Mouse (Mus musculus) ES-E14 (cell line): Measurements from ENCODE around the gene Rassf7. TPM values are rescaled to one million over a fixed set of nuclear protein-coding genes. Genes with fewer than 3 reads are reported as not detected.

ENCODE experiments used
- DNase-seq: peaks from one replicate; pipeline ENCODE4 v3.0.0-alpha.2; 2013; ENCODE audit warnings: low read depth, low spot score
- H3K27ac ChIP-seq: 2 replicates; pipeline ENCODE4 v1.5.1; 2012; ENCODE audit warnings: low read depth, mild to moderate bottlenecking, low read length, moderate library complexity, mixed read lengths; ENCODE audit not compliant: poor library complexity, insufficient read depth, severe bottlenecking
- H3K36me3 ChIP-seq: 2 replicates; pipeline ENCODE4 v1.6.1; 2012; ENCODE audit warnings: mild to moderate bottlenecking, low read length, moderate library complexity, mixed read lengths; ENCODE audit not compliant: control insufficient read depth, poor library complexity, insufficient read depth, severe bottlenecking
- H3K4me1 ChIP-seq, 2 experiments: fragments of 150-350 bp in 1 of 2; sonication (generic) in 1 of 2; 2 replicates each; pipeline ENCODE4 v1.6.1; 2012; ENCODE audit warnings: low read length in 2 of 2, mild to moderate bottlenecking in 1 of 2, mixed read lengths in 1 of 2; ENCODE audit not compliant: control insufficient read depth in 2 of 2, insufficient read depth in 2 of 2, poor library complexity in 1 of 2
- H3K4me3 ChIP-seq, 2 experiments: fragments of 150-350 bp in 1 of 2; sonication (generic) in 1 of 2; 2 replicates each; pipeline ENCODE4 v1.5.1; 2012; ENCODE audit warnings: low read length in 2 of 2, low read depth in 1 of 2, mild to moderate bottlenecking in 1 of 2, mixed read lengths in 1 of 2; ENCODE audit not compliant: insufficient read depth in 1 of 2, poor library complexity in 1 of 2, severe bottlenecking in 1 of 2
- H3K9ac ChIP-seq: 2 replicates; pipeline ENCODE4 v1.6.1; 2012; ENCODE audit warnings: low read depth, mild to moderate bottlenecking, low read length, mixed read lengths; ENCODE audit not compliant: poor library complexity, insufficient read depth, severe bottlenecking
- H3K9me3 ChIP-seq: fragments of 150-350 bp; sonication (generic); 2 replicates; pipeline ENCODE4 v1.6.1; 2012; ENCODE audit warnings: low read depth, mild to moderate bottlenecking, low read length; ENCODE audit not compliant: control insufficient read depth, insufficient read depth
- CHD2 ChIP-seq: IDR thresholded peaks from 2 replicates; pipeline ENCODE4 v1.6.1; 2014; ENCODE audit warnings: mild to moderate bottlenecking, low read depth, low read length, inconsistent platforms
- HCFC1 ChIP-seq: IDR thresholded peaks from 2 replicates; pipeline ENCODE4 v1.6.1; 2012; ENCODE audit warnings: low read length, inconsistent platforms, borderline replicate concordance; ENCODE audit not compliant: insufficient read depth
- MAFK ChIP-seq: IDR thresholded peaks from 2 replicates; pipeline ENCODE4 v1.6.1; 2014; ENCODE audit warnings: mild to moderate bottlenecking, low read depth, low read length, inconsistent platforms; ENCODE audit not compliant: insufficient read depth
- ZC3H11A ChIP-seq: IDR thresholded peaks from 2 replicates; pipeline ENCODE4 v1.6.1; 2012; ENCODE audit warnings: low read depth, mild to moderate bottlenecking, inconsistent platforms, low read length, borderline replicate concordance
- ZNF384 ChIP-seq: IDR thresholded peaks from 2 replicates; pipeline ENCODE4 v1.6.1; 2012; ENCODE audit warnings: low read depth, low read length, inconsistent platforms
- in situ Hi-C, 2 experiments: fragments of 600-800 bp; cut with MboI; formaldehyde crosslinking; loops; one replicate each; pipeline ENCODE4 v1.15.1; 2025; ENCODE audit warnings: low sequenced_read_pairs in 2 of 2, inconsistent platforms in 1 of 2; ENCODE audit not compliant: unreplicated experiment in 2 of 2
- total RNA-seq: library from RNA; depleted of rRNA; stranded (reverse); fragments of 300-350 nt; gene quantifications from 2 replicates; pipeline ENCODE4 v1.2.3, GENCODE M21; 2012

Rassf7 gene
- total RNA-seq, 1 experiment: 32.2 TPM

DNA sequence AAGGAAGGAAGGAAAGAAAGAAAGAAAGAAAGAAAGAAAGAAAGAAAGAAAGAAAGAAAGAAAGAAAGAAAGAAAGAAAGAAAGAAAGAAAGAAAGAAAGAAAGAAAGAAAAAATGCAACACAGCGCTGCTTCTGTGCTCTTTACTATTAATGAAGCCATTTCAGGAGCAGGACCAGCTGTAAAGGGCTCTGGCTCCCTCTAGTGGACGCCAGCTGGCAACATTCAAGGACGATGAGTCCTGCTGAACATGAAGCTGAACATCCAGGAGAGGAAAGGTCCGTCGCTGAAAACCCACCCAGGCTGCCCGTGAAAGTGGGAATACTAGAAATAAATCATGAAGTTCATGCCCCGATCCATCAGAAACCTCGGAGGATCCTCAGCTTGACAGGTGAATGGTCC is 39.5 kb upstream of the Rassf7 start:
- in situ Hi-C loops: loop anchor here in 1 of 2 experiments (10.0 kb wide), 1 partner anchor 331 kb away; the partner anchor contains the start of genes Odf3 and Scgb1c1
- Histone ChIP-seq H3K4me1 (0 out of 4 replicates have a peak, but pooled peaks cover 0 to 1% of the 10 kb centered on the region in 2 experiments), H3K27ac (no peak overlapping the region), H3K4me3 (no peak overlapping the region), H3K9ac (no peak overlapping the region), H3K36me3 (no peaks in the 10 kb centered on the region), H3K9me3 (no peaks in the 10 kb centered on the region)
- peak; percentile 98 for TF ChIP-seq ZC3H11A
- TF ChIP-seq HCFC1: no peak
- TF ChIP-seq CHD2: no peak
- TF ChIP-seq MAFK: 0 out of 2 replicates have a peak, but pooled peaks have one; percentile 29
- no peak for TF ChIP-seq ZNF384
- peak; percentile 86 for DNase-seq

DNA sequence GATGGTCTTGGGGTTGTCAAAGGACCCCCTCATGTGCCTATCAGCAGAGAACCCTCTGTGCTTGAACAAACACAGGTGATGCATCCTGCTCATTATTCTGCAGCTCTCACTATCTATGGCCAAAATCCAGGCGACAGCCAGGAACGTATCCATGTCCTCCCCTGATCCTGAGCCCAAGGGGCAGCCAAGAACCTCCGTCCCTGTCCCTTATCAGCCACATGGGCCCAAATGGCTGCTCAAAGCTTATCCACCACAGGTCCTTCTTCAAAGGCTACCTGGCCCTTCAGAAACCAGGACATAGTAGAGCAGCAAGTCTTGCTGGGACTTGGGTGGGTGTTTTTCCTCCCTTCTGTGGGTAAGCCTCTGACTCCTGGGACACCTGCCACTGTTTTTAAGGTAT is 27.5 kb upstream of the Rassf7 start:
- no peak for DNase-seq
- in situ Hi-C loops: no loop called here
- Histone ChIP-seq H3K4me1 (peaks cover 0 to 15% of the 10 kb centered on the region in 2 experiments; a peak in 1 of 4 replicates), H3K9me3 (no peaks in the 10 kb centered on the region), H3K27ac (no peak overlapping the region), H3K4me3 (no peak overlapping the region), H3K36me3 (peaks cover 32% of the 10 kb centered on the region), H3K9ac (no peak overlapping the region)
- TF ChIP-seq ZC3H11A (no peak), MAFK (no peak), HCFC1 (no peak), ZNF384 (no peak), CHD2 (no peak)

DNA sequence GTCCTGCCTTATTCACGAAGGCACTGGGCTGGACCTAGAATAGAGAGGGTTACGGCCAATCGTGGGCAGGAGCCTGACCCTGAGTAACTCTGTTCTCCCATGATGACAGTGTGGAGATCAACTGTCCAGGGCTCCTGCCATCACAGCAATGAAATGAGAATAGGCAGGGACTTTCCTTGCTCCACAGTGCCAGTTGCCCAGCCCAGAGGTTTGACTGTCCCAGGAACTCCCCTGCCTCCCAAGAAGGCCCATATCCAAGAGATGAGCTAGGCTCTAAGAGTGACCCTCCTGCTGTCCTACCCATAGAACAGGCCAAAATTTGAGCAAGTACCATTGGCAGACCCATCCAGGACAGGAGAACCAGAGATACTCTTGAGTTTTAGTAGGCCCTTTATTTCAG is 26.9 kb upstream of the Rassf7 start:
- Histone ChIP-seq H3K4me3 (no peak overlapping the region), H3K9ac (no peak overlapping the region), H3K9me3 (no peaks in the 10 kb centered on the region), H3K27ac (no peak overlapping the region), H3K4me1 (peaks cover 0 to 15% of the 10 kb centered on the region in 2 experiments; a peak in 1 of 4 replicates), H3K36me3 (peaks cover 32% of the 10 kb centered on the region)
- in situ Hi-C loops: no loop called here
- DNase-seq: no peak
- TF ChIP-seq ZNF384: no peak
- TF ChIP-seq ZC3H11A: no peak
- TF ChIP-seq CHD2: no peak
- TF ChIP-seq MAFK: no peak

DNA sequence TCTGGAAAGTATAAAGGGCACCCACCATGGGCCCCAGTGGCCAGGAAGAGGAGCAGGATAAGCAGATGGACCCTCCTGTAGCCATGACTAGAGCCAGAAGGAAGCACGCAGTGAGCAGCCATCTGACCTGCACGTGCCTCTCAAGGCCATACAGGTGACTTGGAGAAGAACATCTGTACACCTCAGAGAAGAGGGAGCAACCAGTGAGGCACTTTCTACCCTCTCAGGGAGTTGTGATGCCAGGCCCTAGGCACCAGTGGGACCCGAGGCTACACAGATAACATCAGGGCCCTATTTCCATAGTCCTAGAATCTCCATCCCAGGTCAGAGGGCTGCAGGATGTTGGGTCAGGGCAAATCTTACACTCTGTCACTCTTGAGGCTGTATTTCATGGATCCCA is 25.4 kb upstream of the Rassf7 start:
- Histone ChIP-seq H3K9me3 (no peaks in the 10 kb centered on the region), H3K4me3 (no peak overlapping the region), H3K4me1 (peaks cover 0 to 17% of the 10 kb centered on the region in 2 experiments; a peak in 1 of 4 replicates), H3K9ac (no peak overlapping the region), H3K36me3 (peaks cover 32% of the 10 kb centered on the region), H3K27ac (no peak overlapping the region)
- DNase-seq: no peak
- in situ Hi-C loops: no loop called here
- TF ChIP-seq CHD2 (no peak), MAFK (no peak), HCFC1 (no peak), ZNF384 (no peak), ZC3H11A (no peak)

DNA sequence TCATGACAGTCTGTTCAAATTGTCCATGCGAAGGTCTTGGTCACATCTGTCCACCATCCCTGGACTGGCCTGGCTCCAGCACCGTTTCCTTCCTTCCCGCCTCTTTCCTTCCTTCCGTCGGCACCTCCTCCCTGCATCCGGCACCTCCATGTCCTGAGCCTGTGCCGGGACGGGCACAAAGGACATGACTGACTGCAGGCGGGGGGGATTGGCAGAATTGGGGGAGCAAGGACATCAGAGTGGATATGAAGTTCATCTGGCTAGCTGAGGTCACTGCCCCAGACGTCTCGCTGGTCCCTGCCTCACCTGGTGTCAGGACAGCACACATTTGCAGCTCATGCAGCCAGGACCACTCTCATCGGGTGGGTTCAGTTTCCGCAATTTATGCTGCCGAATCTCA is 24.6 kb upstream of the Rassf7 start:
- Histone ChIP-seq H3K27ac (no peak overlapping the region), H3K36me3 (peaks cover 32% of the 10 kb centered on the region), H3K4me1 (peaks cover 0 to 17% of the 10 kb centered on the region in 2 experiments; a peak in 1 of 4 replicates), H3K9me3 (no peaks in the 10 kb centered on the region), H3K9ac (no peak overlapping the region), H3K4me3 (no peak overlapping the region)
- no peak for DNase-seq
- in situ Hi-C loops: no loop called here
- TF ChIP-seq ZNF384: no peak
- TF ChIP-seq HCFC1: no peak
- TF ChIP-seq CHD2: no peak
- TF ChIP-seq ZC3H11A: no peak
- TF ChIP-seq MAFK: no peak
